Mouse (Mus musculus): ENCODE data around the gene Adam1b.
"Not testable (repeated sequence)": the region's sequence is repeated elsewhere in the genome, so short reads cannot be mapped to it uniquely, and the experiment has no call there.

Gene Adam1b

DNA sequence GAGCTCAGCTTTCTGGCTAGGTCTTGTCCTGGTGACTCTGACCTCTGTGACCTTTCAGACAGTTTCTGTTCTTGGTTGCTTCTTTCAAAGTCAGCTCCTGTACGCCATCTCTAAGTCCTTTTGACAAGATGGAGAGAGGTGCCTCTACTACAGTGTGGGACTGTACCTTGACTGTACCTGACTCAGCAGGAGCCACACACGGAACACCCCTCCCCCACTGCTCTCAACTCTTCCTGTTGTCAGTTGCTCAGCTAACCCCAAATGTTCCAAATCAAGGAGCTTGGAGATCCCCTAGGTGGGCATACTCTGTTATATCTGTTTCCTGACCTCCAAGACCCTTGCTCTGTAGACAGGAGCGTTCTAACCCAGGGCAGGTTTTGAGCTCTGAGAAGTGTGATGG is at the start of gene Adam1b:
TSS of gene Adam1b (minus strand) at position 205 of the 400 bp plus-strand sequence.
- DNase-seq: no peak

DNA sequence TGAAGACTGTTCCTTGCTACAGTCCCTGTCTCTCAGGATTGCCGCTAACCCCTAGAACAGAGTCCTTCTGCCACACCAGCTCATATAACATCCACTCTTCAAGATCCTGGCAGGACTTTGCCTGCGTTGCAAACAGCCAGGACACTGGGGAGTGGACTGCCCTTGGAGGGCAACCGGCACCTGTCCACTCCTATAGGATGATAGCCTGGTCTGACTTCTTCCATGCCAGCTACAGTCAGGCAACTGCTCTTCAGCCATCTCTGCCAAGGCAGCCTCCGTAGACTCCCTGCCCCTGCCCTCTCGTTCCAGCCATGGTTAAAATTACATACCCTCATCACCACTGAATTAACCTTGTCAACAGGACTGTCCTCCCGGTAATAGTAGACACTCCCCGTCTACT is 46.0 kb upstream of the Adam1b start:
- DNase-seq: no peak

DNA sequence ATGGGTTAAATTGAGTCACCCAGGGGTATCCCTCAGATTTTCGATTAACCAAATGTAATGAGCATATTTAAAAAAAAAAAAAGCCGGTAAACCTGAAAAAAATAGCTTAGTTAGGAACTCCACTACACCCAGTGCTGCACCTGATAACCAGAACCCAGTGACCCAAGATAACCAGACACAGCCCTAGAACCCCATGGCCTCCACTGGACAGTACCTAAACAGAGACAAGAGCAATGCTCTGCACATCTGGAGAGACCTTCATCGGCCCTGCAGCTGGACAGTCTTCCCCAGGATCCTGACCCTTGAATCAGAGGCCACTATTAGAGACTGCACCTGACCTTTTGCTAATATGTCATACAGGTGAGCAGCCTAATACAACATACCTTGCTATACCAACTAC is 43.8 kb upstream of the Adam1b start:
- no peak for DNase-seq

DNA sequence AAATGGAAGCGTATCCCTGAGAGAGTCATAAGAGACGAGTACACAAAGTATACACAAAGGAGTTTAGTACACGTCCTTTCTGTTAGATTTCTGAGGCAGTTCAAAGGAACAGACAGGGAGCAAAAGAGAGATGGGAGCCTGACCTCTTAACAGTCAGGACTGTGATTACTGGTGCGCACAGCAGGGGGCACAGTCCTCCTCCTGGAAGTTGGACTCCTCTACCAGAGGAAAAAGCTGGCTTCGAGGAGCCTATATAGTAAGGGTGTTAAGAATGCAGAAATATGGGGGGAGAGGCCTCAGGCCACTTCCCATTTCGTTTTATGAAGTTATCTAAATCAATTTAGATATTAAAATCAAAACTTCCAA is 43.3 kb upstream of the Adam1b start:
- peak; percentile 75 for DNase-seq

DNA sequence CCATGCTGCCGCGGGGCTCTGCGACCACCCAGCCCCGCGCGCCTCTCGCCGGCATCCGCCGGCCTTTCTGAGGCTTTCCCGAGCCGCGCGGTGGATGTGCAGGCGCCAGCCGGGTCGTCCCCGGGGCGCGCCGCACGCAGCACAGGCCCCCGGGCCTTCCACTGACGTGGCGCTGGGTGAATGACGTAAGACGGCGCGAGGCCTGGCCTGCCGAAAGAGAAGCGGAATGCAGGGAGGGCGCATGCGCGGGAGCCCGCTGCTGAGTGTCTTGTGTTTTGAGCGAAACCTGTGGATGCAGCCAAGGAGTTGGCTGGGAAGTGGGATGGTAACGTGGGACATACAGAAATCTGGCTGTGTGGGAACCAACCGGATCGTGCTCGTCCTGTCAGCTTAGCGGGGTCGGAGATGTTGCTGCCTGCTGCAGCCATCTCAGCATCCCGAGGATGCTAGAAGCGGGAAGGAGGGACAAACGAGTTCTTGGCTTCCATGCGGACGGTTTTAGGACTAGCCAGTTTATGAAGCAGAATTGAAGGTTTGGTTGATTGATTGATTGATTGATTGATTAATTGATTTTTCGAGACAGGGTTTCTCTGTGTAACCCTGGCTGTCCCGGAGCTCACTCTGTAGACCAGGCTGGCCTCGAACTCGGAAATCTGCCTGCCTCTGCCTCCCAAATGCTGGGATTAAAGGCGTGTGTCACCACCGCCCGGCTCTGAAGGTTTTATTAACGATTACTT is 42.7 kb upstream of the Adam1b start, which contains the start of gene Mapkapk5:
TSS of gene Mapkapk5 (minus strand) at position 113 of the 737 bp plus-strand sequence.
- peak; percentile 96 for DNase-seq

DNA sequence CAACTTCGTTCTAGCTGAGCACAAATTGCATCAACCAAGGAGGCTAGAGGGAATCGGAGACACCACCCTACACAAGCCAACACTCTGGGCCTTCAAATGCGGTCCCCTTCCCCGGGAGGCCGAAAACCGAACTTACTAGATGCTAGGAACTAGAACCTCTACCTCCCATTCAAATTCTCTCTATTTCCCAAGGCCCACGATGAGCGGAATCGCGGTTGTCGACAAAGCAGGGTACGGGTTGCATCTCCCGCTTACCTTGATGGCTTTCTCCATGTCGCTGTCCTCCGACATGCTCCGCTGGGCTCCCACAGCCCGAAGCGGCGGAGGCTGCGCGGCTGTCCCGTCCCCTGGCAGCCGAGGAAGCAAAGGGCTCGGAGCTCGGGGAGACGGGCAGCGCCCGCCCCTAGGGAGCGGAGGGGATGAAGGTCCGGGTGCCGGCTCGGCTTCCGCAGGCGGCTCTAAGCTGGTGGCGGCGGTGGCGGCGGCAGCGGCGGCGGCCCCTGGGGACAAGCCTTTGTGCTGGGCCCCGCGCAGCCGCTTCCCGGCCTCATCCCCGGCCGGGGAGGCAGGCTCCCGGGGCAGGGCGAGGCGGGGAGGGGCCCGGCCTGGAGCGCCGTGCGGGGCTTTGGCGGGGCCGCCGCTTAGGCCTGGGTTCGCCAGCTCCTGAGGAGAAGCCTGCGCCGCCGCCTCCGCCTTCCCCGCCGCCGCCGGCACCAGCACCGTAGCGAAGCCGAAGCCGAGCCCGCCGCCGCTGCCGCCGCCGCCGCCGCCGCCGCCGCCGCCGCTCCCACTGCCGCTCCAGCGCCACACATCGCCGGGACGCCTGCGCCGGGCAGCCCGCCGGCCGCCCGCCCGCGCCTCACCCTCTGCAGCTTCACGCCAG is 41.9 kb upstream of the Adam1b start, which contains the start of the genes Adam1a and Gm42878:
TSS of gene Adam1a (minus strand) at position 573 of the 883 bp plus-strand sequence.
TSS of gene Gm42878 (minus strand) at position 573 of the 883 bp plus-strand sequence.
- DNase-seq: peak; percentile 28

DNA sequence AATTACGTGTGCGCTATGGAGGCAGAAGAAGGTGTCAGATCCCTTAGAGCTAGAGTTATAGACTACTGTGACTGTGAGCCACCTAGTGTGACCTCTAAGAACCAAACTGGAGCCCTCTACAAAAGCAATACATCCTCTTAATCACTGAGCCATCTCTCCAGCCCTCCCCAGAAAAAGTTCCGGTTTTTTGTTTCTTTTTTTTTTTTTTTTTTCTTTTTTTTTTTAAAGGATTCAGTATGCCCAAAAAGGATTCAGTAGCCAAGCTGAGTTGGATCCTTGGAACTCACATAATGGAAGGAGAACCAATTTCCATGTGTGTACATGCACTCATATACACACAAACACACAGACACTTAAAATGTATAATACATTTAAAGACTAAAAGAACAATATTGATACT is 40.1 kb upstream of the Adam1b start:
- no peak for DNase-seq

DNA sequence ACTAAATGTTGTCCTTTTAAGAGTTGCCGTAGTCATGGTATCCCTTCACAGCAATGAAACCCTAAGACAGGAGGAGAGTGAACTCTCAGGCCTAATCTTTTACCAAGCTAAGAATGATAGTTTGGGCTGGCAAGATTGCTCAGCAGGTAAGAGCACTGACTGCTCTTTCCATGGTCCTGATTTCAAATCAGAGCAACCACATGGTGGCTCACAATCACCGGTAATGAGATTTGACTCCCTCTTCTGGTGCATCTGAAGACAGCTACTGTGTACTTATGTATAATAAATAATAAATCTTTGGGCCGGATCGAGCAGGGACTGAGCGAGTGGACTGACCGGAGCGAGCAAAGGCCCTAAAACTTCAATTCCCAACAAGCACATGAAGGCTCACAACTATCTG is 38.0 kb upstream of the Adam1b start:
- no peak for DNase-seq

DNA sequence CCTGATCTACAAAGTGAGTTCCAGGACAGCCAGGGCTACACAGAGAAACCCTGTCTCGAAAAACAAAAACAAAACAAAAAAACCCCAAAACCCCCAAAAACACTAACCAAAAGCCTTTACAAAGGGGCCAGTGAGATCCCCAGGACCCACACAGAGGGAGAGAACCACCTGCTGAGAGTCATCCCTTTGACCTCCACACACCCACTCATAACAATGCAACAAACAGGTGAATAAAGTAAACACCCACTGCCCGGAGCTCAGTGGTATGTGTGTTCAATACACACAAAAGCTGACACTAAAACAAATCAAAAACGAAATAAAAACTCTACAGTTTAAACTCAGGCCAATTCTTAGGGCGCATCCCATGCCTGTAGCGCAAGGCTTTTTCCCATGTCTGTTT is 36.8 kb upstream of the Adam1b start:
- DNase-seq: no peak

DNA sequence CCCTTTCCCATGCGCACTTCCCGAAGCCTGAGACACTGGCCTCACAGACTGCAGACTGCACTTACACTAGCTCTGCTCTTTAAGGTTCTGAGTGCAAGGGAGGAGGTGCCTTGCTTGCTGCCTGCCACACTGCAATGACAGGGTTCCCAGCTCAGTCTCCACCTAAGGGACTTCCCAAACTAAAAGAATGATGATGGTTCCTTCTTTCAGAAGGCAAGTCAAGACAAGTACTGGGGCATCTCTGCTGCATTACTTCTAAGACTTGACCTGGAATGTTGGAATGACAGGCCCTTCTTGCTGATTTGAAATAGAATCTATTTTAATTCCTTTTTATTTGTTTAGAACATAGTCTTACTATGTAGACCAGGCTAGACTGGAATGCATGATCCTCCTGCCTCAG is 34.4 kb upstream of the Adam1b start:
- no peak for DNase-seq

DNA sequence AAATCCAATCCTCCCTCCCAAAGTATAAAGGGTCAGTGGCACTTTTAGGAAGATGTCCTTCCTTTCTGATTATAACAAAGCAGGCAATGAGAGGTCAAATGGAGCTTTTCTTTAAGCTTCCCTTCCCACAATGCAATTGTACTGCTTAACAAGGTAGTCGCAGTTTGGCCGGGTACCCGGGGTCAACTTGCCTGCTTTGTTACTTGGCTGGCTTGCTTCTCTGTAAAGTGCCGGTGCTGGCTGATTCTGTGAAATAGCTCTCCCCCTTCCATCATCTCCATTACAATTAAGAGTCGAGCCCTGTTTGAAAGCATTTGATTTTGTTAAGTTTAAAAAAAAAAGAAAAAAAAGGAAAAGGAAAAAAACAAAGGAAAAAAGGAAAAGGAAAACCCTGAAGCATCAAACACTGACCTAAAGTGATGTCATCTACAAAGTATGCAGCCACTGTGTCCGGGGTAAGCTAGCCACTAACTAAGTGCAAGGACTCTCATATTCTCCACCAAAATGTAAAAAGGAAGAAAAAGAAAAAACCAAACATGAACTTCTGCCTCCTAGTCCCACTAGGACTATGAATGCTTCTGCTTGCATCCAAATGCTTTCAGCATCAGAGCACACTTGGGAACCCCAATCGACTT is 33.8 kb upstream of the Adam1b start:
- DNase-seq: no peak

DNA sequence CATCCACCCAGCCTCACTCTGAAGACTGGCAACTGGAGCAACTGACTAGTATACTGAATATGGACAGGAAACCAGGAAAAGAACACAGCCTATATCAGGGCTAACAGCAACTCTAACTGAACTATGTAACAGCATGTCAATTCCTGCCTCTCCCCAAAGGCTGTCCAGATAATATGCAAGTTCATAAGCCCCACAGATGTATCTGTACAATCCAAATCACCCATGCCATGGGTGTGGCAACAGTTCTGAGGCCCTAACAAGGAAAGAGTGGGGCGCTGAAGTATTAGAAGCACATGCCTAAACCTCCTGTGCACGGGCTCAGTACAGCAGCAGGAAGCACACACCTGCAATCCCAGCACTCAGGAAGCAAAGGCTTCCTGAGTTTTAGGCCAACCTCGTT is 31.9 kb upstream of the Adam1b start:
- no peak for DNase-seq

DNA sequence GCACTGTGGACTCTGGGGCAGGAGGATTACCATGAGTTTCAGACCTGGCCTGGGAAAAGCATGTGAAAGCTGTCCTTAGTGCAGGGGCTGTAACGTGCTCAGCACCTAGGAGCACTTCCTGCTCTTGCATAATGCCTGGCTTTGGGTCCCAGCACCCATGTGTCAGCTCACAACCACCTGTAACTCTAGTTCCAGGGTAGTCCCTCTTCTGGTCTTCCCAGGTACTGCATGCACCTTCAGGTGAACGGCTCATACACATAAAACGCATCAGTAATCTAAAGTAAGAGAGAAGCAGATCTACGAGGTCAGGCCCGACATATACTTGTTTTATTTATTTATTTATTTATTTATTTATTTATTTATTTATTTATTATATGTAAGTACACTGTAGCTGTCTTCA is 31.3 kb upstream of the Adam1b start:
- DNase-seq: peak; percentile 27

DNA sequence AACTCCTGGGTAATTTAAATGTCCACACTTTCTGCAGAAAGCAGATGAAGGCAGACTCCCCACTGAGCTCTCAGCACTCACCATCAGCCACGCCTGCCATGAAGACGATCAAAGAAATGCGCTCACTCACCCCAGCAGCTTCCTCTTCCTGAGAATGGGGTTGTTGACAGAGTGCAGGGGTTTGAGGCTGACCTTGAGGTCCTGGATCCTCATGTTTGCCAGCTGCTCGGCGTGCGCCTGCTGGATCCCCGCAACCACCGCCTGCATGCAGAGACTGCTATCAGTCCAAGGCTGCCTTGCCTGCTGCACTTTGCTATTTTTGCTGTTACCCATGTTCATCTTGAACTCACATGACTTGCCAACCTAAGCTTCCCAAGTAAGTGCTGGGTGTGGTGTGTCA is 23.7 kb upstream of the Adam1b start:
- DNase-seq: no peak

DNA sequence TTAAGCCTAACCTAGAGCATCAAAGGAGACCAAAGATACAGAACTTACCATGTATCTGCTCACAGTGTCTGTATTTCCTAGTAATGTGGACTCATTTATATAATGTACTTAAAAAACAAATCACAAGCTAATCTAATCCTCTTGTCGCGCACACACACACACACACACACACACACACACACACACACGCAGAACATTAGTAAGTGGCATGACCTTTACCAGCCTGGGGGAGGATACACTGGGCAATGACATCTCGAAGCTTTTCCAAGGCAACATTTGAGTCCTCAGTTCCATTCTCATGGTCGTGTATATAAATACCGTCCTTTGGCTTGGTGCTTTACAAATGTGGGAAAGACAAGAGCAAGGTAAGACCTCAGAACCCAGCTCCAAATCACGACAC is 23.3 kb upstream of the Adam1b start:
- DNase-seq: no peak

DNA sequence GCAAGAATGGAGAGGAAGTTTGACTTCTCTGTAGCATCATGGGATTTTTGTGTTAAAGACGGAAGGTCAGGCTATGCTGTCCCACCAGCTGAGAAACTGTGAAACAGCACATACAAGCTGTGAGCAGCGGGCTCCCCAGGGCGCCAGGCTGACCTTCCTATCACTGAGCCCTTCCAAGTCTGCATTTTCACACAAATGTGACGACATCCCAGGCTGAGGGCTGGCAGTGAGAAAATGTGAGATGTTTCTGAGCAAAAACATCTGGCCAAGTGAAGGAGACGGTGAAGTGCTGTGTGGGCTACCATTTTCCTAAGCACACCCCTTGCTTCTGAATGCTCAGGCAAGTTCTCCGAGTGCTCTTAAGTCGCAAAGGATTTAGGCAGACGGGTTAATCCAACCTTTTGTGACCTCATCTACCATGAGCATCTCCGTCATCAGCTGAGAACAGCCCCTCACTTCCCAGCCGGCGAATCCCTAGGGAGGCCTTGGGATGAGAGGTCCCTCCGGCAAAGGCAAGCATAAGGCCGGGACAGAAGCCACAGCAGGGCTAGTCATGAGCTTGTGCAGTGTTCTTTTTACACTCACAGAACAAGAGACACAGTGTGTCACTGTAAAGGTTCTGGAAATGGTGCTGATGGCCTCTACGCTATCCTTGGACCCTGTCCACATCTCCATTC is 22.7 kb upstream of the Adam1b start:
- DNase-seq: no peak

DNA sequence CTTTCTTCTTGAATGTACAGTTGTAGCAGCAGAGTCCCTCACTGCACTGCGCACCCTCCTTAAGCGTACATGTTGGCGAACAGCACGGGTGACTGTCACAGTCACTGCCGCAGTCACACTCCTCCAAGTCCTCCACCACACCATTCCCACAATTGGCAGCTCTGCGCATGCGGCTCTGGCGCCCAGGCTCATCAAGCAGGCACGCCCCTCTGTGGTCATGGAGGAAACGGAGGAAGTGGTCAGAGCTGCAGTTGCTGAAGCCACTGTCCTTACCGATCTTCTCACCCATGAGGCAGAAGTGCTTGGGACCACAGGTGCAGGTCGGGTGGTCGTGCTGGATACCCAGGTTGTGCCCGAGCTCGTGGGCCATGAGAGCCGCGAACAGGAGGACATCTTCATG is 16.5 kb upstream of the Adam1b start:
- DNase-seq: not testable (repeated sequence)

DNA sequence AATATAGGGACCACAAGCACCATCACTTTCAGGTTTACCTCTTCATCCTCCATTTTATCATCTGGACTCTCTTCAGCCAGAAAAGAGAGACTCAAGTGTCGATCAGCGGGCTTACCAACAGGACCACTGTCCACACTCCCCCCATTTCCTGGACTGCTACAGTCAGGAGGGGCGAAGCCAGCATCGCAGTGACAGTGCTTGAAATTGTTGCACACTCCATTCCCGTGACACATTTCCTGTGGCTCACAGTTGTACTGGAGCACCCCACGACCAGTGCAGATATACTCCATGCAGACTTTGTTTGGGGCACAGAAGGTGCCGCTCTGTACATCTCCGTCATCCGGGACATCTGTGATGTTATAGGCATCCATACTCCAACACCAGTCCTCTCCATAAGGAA is 15.7 kb upstream of the Adam1b start:
- DNase-seq: no peak

DNA sequence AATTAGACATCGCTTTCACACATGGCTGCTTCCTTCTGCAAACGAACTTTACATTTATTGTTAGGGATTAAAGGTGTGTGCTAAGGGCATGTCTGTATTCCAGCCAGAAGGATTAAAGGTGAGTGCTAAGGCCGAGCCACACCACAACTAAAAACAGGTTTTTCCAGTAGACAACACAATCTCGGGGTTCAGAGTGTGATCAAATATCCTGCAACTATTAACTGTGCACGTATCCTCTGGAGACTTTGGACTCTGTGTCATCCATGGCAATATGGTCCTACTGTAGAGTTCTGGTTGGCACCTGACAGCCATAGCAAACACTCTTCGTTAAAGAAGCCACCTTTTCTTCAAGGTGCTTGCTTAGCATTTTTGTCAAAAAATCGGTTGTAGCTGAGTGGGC is 6.8 kb upstream of the Adam1b start:
- DNase-seq: no peak

DNA sequence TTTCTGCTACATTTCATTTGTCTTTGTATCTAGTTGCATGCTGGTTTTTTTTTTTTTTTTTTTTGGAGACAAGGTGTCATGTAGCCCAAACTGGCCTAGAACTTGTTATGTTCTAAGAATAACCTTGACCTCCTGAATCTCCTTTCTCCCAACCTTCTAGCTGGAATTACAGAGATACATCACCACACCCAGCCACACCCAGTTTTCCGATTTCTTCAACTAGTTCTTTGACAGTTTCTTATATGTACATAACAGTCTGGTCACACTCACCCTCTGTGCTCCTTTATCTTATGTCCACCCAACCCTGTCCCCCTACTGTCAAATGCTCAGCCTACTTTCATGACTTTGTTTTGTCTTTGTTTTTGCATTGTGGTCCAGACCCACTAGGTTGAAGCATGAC is 3.6 kb upstream of the Adam1b start:
- DNase-seq: no peak

DNA sequence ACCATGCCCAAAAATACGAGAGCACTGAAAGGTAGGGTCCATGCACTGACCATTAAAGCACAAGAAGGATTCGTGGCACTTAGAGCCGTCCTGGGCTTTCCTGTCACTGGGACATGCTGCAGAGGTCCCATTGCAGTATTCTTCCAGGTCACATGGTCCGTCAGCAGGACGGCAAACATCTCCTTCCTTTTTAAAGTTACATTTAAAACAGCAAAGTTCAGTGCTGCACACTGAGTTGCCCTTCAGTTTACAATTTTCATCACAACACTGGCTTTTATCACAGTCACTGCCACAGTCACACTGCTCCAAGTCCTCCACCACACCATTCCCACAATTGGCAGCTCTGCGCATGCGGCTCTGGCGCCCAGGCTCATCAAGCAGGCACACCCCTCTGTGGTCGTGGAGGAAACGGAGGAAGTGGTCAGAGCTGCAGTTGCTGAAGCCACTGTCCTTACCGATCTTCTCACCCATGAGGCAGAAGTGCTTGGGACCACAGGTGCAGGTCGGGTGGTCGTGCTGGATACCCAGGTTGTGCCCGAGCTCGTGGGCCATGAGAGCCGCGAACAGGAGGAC is 1.7 kb downstream of the Adam1b start:
- not testable (repeated sequence) for DNase-seq

DNA sequence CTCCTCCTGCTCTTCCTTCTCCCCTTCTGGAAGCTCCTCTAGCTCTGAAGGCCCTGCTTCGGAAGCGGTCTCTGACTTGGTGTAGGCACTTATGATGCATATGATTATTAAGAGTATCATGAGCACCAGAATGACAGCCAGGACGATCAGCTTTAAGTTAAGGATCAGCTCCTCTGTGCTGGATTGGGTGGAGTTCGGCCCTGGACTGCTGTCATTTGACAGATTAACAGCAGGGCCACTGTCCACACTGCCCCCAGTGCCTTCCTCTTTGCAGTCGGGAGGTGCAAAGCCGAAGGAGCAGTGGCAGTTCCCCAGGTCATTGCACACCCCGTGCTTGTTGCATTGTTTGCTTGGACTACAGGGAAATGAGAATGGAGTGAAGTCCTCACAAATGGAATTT is 2.5 kb downstream of the Adam1b start:
- no peak for DNase-seq

DNA sequence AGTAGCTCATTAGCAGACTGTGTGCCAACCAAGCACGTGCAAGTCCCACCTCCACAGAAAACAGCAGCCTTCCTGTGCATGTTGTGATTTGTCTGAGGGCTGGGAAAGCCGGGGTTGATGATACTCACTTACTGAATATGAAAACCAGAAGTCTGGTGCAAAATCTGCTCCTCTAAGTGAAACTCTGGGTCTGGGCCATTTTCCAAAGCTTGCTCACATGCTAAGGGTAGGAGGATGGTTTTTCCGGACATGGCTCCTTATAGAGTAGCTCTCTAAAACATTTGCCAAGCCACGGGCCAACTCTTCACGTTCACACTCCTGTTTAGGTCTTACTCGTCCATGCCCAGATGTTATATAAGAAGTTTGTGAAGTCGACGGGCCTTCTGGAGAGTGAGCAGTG is 9.9 kb downstream of the Adam1b start:
- DNase-seq: no peak
